Mouse (Mus musculus) left cerebral cortex, postnatal 10 days (tissue): Measurements from ENCODE around the gene Gm9945. TPM values are rescaled to one million over a fixed set of nuclear protein-coding genes. Genes with fewer than 3 reads are reported as not detected.

Source experiments
- DNase-seq, 2 experiments: peaks; one replicate each; pipeline ENCODE4 v3.0.0; 2021 to 2022; ENCODE audit warnings: low spot score in 2 of 2, mixed read lengths in 1 of 2; ENCODE audit errors: extremely low spot score in 1 of 2
- intact Hi-C: fragments of 180-260 bp; cut with DNase I; formaldehyde crosslinking; loops from one replicate; pipeline ENCODE4 v1.15.1; 2025
- total RNA-seq, 2 experiments: library from RNA; stranded (reverse); gene quantifications; 2 replicates each; pipeline ENCODE4 v1.2.3; 2021

Gene Gm9945
- total RNA-seq, result 1 to 10 TPM; 1.1 to 2.1 TPM

- intact Hi-C loops, result no loop called here
- peak; percentile 60 to 61 for DNase-seq
Observed at GRCm38 (mm10) chr11:53479783-53480301, at the start of gene Gm9945, which contains the start of gene Sowaha. Gm9945 (plus strand) TSS chr11:53480166. Sowaha (minus strand) TSS chr11:53480274.

GRCm38 (mm10) chr11:53430300-53430669 lies 49.7 kb upstream of the Gm9945 start:
- no peak for DNase-seq
- intact Hi-C loops, result no loop called here

GRCm38 (mm10) chr11:53430670-53431346 lies 49.2 kb upstream of the Gm9945 start, which contains the start of the genes Uqcrq and Gdf9:
Uqcrq (minus strand) TSS chr11:53430831.
Gdf9 (plus strand) TSS chr11:53431023.
- peak; percentile 99 for DNase-seq
- intact Hi-C loops, result no loop called here

- DNase-seq, result no peak
- intact Hi-C loops, result no loop called here
Observed at GRCm38 (mm10) chr11:53431347-53432056, 48.5 kb upstream of the Gm9945 start.

- intact Hi-C loops, result no loop called here
- DNase-seq, result no peak
Observed at GRCm38 (mm10) chr11:53433057-53433456, 46.9 kb upstream of the Gm9945 start.

- no peak for DNase-seq
- intact Hi-C loops, result no loop called here
Observed at GRCm38 (mm10) chr11:53435504-53435903, 44.5 kb upstream of the Gm9945 start.

- intact Hi-C loops, result no loop called here
- DNase-seq, result no peak
Observed at GRCm38 (mm10) chr11:53436338-53436737, 43.6 kb upstream of the Gm9945 start.

- DNase-seq, result no peak
- intact Hi-C loops, result loop anchor here (10.0 kb wide), 1 partner anchor 857 kb away; no protein-coding TSS in a partner anchor
Observed at GRCm38 (mm10) chr11:53441921-53442320, 38.0 kb upstream of the Gm9945 start.

- DNase-seq, result no peak
- intact Hi-C loops, result loop anchor here (10.0 kb wide), 1 partner anchor 859 kb away; no protein-coding TSS in a partner anchor
Observed at GRCm38 (mm10) chr11:53443861-53444260, 36.1 kb upstream of the Gm9945 start.

GRCm38 (mm10) chr11:53445562-53445961 lies 34.4 kb upstream of the Gm9945 start:
- intact Hi-C loops, result loop anchor here (10.0 kb wide), 1 partner anchor 861 kb away; no protein-coding TSS in a partner anchor
- DNase-seq, result no peak

- intact Hi-C loops, result loop anchor here (10.0 kb wide), 1 partner anchor 861 kb away; no protein-coding TSS in a partner anchor
- DNase-seq, result no peak
Observed at GRCm38 (mm10) chr11:53446183-53446582, 33.8 kb upstream of the Gm9945 start.

GRCm38 (mm10) chr11:53447996-53448395 lies 32.0 kb upstream of the Gm9945 start:
- no peak for DNase-seq
- intact Hi-C loops, result loop anchor here (10.0 kb wide), 1 partner anchor 863 kb away; no protein-coding TSS in a partner anchor

GRCm38 (mm10) chr11:53448529-53448928 lies 31.4 kb upstream of the Gm9945 start:
- intact Hi-C loops, result loop anchor here (10.0 kb wide), 1 partner anchor 864 kb away; no protein-coding TSS in a partner anchor
- DNase-seq, result peak in 1 of 2 experiments; percentile 54

- intact Hi-C loops, result no loop called here
- DNase-seq, result peak in 1 of 2 experiments; percentile 36
Observed at GRCm38 (mm10) chr11:53450070-53450705, 29.8 kb upstream of the Gm9945 start.

- intact Hi-C loops, result no loop called here
- DNase-seq, result peak in 1 of 2 experiments; percentile 10
Observed at GRCm38 (mm10) chr11:53451361-53451760, 28.6 kb upstream of the Gm9945 start.

- DNase-seq, result peak in 1 of 2 experiments; percentile 10
- intact Hi-C loops, result no loop called here
Observed at GRCm38 (mm10) chr11:53452396-53452795, 27.6 kb upstream of the Gm9945 start.

- intact Hi-C loops, result no loop called here
Observed at GRCm38 (mm10) chr11:53453031-53453430, 26.9 kb upstream of the Gm9945 start.

GRCm38 (mm10) chr11:53456474-53457371 lies 23.2 kb upstream of the Gm9945 start, which contains the start of the genes Gm10447 and Shroom1:
Gm10447 (minus strand) TSS chr11:53457110.
Shroom1 (plus strand) TSS chr11:53457205.
- intact Hi-C loops, result no loop called here
- peak in 1 of 2 experiments; percentile 82 for DNase-seq

More at GRCm38 (mm10) chr11:53453031-53453430, 26.9 kb upstream of the Gm9945 start:
- DNase-seq, result peak in 1 of 2 experiments; percentile 12
